Mouse (Mus musculus) neural tube, embryonic 12.5 days (tissue): ENCODE measurements around the gene Ttbk1. TPM values are rescaled to one million over a fixed set of nuclear protein-coding genes. Genes with fewer than 3 reads are reported as not detected.

Experiments
- ATAC-seq: fragments of 200-750 bp; cut with Nextera tagmentation; 2 replicates; pipeline ENCODE4 v1.8.0; 2017; ENCODE audit warnings: low read depth, mild to moderate bottlenecking, moderate TSS enrichment, moderate library complexity; ENCODE audit not compliant: low FRiP score
- H3K27ac ChIP-seq: fragments of 300-500 bp; sonication (generic); 2 replicates; pipeline ENCODE4 v1.5.1; 2016
- H3K27me3 ChIP-seq: fragments of 300-500 bp; sonication (generic); replicated peaks from 2 replicates; pipeline ENCODE4 v1.6.1; 2016; ENCODE audit warnings: mild to moderate bottlenecking
- H3K36me3 ChIP-seq: fragments of 300-500 bp; sonication (generic); 2 replicates; pipeline ENCODE4 v1.6.1; 2016; ENCODE audit warnings: mild to moderate bottlenecking
- H3K4me1 ChIP-seq: fragments of 300-500 bp; sonication (generic); 2 replicates; pipeline ENCODE4 v1.6.1; 2016
- H3K4me2 ChIP-seq: fragments of 300-500 bp; sonication (generic); replicated peaks from 2 replicates; pipeline ENCODE4 v1.6.1; 2016; ENCODE audit warnings: mild to moderate bottlenecking
- H3K4me3 ChIP-seq: fragments of 300-500 bp; sonication (generic); 2 replicates; pipeline ENCODE4 v1.5.1; 2016
- H3K9ac ChIP-seq: fragments of 300-500 bp; sonication (generic); 2 replicates; pipeline ENCODE4 v1.6.1; 2016; ENCODE audit warnings: mild to moderate bottlenecking
- H3K9me3 ChIP-seq: fragments of 300-500 bp; sonication (generic); 2 replicates; pipeline ENCODE4 v1.6.1; 2016; ENCODE audit warnings: mild to moderate bottlenecking
- WGBS: fragments of 180-500 bp; shearing (Covaris S2); methylation state at CpG from one replicate; pipeline ENCODE4 v1.1.7; 2016; 5-methylcytosine and 5-hydroxymethylcytosine counted together
- polyA plus RNA-seq: library from polyadenylated mRNA; unstranded; fragments of >200 nt; fragmentation: Nextera tagmentation; extraction: Ambion mirVana; gene quantifications from 2 replicates; pipeline ENCODE4 v1.2.1, GENCODE M21; 2016

Ttbk1 gene
- polyA plus RNA-seq, 1 experiment from 2014 or later = 6.2 TPM

DNA sequence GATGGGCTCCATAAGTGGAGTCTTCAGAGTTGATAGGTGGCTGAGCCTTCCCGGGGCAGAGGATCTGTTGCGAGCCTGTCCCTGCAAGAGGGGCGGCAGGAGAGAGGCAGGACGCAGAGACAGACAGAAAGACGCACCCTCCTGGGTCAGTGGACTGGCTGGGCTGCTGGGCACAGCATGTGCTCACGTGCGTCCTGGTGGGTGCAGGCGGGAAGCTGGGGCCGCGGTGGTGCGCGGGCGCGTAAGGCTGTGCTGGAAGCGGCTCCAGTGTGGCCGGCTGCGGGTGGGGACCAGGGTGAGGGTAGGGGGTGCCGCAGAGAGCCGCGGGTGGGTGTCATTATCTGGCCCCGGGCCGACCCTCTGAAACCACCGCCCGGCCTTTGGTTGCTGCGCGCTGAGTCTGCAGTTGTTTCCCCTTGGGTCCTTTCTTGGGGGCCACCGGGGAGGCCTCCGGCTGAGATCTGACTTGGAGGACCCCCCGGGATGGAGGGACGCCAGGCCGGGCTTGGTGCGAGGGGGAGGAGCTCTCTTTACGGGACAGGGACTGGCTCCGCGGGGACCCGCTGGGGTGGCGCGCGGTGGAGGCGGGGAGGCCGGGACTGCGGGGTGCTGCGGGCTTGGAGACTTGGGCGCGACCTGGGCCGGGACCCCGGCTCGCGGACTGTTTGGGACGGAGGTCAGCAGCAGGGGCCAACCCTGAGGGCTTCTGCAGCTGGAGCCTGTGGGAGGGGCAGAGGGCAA is 42.5 kb downstream of the Ttbk1 start:
- Histone ChIP-seq H3K9ac (no peak overlapping the region), H3K36me3 (peaks cover 4% of the 10 kb centered on the region; the same call in 1 of the 2 replicates), H3K4me2 (peak overlapping the region; percentile 45), H3K4me1 (peaks cover 23% of the 10 kb centered on the region), H3K27ac (no peak overlapping the region), H3K4me3 (peak overlapping the region; percentile 24), H3K9me3 (no peaks in the 10 kb centered on the region), H3K27me3 (peaks cover 63% of the 10 kb centered on the region)
- no peak for ATAC-seq
- WGBS = 1% methylated on average over 50 of the region's 50 CpGs

DNA sequence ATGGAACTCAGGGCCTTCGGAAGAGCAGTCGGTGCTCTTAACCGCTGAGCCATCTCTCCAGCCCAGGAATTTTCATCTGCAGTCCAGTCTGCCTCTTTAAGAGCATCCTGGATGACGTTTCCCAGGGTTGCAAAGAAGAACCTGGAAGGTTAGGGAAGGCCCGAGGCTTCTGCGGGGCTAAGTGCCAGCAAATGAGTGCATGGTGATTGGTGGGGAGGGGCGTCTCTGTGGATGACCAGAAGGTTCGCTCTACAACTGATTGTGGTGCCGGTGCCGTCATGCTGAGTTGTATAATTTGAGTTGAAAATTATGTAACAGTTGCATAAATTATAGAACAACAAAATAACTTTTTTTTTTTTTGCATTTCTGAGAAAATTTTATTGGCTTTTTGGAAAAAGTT is 48.3 kb downstream of the Ttbk1 start:
- no peak overlapping the region for H3K4me3 ChIP-seq
- ATAC-seq = no peak
- no peak overlapping the region for H3K9ac ChIP-seq
- H3K4me2 ChIP-seq = no peak overlapping the region
- H3K4me1 ChIP-seq = peaks cover 11% of the 10 kb centered on the region
- H3K27me3 ChIP-seq = peaks cover 36% of the 10 kb centered on the region
- H3K36me3 ChIP-seq = no peaks in the 10 kb centered on the region
- 91% methylated on average over 10 of the region's 10 CpGs for WGBS
- no peaks in the 10 kb centered on the region for H3K9me3 ChIP-seq
- no peak overlapping the region for H3K27ac ChIP-seq

DNA sequence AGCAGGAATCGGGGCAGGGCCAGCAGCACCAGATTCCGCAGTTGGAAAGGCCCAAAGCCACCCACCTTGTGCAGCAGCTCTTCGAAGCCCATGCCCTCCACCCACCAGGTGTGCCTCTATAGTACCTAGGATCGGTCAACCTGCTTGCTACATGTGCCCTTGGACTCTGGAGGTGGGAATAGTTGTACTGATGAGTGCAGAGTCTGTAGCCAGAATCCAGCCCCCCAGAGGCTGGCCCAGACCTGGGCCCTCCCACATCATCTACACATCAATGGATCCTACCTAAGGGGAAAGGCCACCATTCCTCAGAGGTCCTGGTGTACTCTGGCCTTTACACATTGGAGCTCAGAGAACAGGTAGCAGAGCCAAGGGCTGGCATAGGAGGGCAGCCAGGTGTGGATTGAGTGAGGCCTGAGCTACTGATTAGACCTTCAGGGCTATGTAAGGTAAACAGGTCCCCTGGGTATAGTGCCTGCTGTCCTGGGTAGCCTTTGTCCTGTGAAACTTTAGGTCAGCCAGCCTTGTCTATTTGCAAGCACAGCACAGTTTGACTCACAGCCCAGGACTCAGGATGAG is 49.1 kb downstream of the Ttbk1 start, which contains the start of gene Slc22a7:
Slc22a7 (minus strand) TSS at position 160 of the 576 bp plus-strand sequence.
- Histone ChIP-seq H3K36me3 (no peaks in the 10 kb centered on the region), H3K9ac (no peak within 1 kb of the TSS), H3K4me2 (no peak within 1 kb of the TSS), H3K9me3 (no peaks in the 10 kb centered on the region), H3K27ac (no peak within 1 kb of the TSS), H3K4me1 (peaks cover 19% of the 10 kb centered on the region), H3K27me3 (peaks cover 28% of the 10 kb centered on the region), H3K4me3 (no peak within 1 kb of the TSS)
- no peak for ATAC-seq
- WGBS = 88% methylated on average over 4 of the region's 4 CpGs

DNA sequence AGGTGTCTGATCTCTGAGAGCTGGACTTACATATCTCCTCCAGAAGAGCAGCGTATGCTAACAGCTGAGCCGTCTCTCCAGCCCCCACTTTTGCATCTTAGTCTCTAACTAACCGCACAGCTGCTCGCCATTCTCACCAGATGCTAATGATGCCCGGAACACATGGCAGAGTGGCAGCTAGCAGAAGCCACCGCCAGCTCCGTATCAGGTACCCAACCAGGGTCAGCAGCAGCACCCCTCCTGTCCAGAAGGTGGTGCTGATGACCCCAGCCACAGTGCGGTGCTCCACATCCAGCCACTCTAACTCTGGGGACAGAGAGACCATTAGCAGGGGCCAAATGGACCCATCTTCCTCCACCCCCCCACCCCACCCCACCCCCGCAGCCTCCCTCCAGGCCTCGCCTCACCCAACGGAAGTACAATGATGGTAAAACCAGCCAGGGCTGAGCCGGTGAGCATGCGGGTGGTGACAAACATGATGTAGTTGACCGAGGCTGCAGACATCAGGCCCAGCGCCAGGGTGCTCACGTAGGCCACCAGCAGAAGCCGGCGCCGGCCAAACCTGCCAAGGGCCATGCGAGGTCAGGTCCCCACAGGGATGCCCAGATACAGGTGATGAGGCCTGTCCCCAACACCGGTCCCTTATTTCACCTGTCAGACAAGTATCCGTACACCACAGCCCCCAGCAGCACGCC is 50.7 kb downstream of the Ttbk1 start:
- Histone ChIP-seq H3K4me2 (peak overlapping the region; percentile 31), H3K36me3 (no peaks in the 10 kb centered on the region), H3K9me3 (no peaks in the 10 kb centered on the region), H3K9ac (0 out of 2 replicates have a peak overlapping the region, but pooled peaks have one; percentile 26), H3K4me3 (no peak overlapping the region), H3K4me1 (peaks cover 9% of the 10 kb centered on the region; the same call in 1 of the 2 replicates), H3K27me3 (peaks cover 12% of the 10 kb centered on the region), H3K27ac (no peak overlapping the region)
- WGBS = 28% methylated on average over 23 of the region's 23 CpGs
- ATAC-seq = peak; percentile 44; the same call in 1 of the 2 replicates

DNA sequence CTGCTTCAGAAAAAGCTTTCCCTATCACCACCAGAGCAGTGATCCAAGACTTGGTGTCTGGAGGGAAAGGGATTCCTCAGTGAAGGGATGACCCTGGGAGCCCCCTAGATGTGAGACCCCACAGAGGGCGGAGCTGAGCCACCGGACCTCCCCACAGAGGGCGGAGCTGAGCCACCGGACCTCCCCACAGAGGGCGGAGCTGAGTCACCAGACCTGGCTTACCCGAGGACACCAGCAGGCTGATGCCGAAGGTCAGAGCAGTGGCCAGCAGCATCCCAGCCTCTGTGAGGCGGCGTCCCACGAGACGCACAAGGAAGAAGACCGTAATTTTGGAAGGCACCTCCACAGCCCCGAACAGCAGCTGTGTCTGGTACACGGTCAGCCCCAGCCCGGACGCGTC is 53.8 kb downstream of the Ttbk1 start:
- no peak overlapping the region for H3K27ac ChIP-seq
- WGBS = 4% methylated on average over 17 of the region's 17 CpGs
- H3K4me2 ChIP-seq = peak overlapping the region; percentile 53
- peaks cover 8% of the 10 kb centered on the region; the same call in 1 of the 2 replicates for H3K27me3 ChIP-seq
- 0 out of 2 replicates have a peak overlapping the region, but pooled peaks have one; percentile 11 for H3K4me3 ChIP-seq
- peaks cover 15% of the 10 kb centered on the region for H3K4me1 ChIP-seq
- peak; percentile 49; the same call in 1 of the 2 replicates for ATAC-seq
- H3K9me3 ChIP-seq = no peaks in the 10 kb centered on the region
- H3K36me3 ChIP-seq = no peaks in the 10 kb centered on the region
- H3K9ac ChIP-seq = no peak overlapping the region

DNA sequence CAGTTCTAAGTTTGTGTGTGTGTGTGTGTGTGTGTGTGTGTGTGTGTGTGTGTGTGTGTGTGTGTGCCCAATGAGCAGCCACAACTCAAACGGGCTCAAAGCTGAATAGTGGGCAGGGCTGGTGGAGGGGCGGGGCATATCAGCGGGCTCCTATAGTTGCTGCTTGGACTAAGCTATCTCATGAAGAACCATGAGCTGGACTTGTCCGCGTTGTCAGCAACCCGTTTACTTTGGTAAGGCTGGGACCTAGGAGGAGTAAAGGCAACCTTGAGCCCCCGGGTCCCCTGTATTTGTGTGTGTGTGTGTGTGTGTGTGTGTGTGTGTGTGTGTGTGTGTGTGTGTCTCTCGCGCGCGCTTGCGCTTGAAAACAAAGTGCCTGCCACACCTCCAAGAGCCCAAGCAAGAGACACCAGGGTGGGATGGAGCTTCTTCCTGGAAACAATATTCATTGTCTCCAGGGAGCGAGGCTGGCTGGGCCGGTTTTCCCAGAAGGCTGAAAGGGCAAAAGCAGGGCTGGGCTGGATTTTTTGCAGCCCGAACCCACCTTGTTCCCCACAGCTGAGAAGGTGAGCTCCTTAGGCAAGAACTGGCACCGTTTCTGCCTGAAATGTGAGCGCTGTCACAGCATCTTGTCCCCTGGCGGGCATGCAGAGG is 58.6 kb downstream of the Ttbk1 start, which contains the start of gene Crip3:
Crip3 (plus strand) TSS at position 166 of the 654 bp plus-strand sequence.
- peak within 1 kb of the TSS; percentile 47 for H3K4me2 ChIP-seq
- H3K36me3 ChIP-seq = no peaks in the 10 kb centered on the region
- H3K4me1 ChIP-seq = peaks cover 13% of the 10 kb centered on the region
- no peaks in the 10 kb centered on the region; the same call in 1 of the 2 replicates for H3K27me3 ChIP-seq
- no peak within 1 kb of the TSS for H3K4me3 ChIP-seq
- H3K27ac ChIP-seq = no peak within 1 kb of the TSS
- WGBS = 11% methylated on average over 18 of the region's 18 CpGs
- H3K9me3 ChIP-seq = no peaks in the 10 kb centered on the region
- no peak within 1 kb of the TSS for H3K9ac ChIP-seq
- ATAC-seq = no peak

DNA sequence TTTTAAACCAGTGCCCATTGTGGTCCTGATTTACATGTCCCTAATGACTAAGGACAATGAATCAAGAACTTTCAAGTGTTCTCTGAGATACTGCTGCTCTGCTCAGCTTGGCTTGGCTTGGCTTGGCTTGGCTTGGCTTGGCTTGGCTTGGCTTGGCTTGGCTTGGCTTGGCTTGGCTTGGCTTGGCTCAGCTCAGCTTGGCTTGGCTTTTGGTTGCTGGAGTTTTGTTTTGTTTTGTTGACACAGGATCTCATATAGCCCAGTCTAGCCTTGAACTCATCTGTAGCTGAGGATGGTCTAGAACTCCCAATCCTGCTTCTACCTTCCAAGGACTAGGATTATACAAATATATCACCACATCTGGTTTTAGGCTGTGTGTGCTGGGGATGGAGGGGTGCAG is 61.0 kb downstream of the Ttbk1 start:
- ATAC-seq = no peak
- no peak overlapping the region for H3K4me3 ChIP-seq
- H3K36me3 ChIP-seq = no peaks in the 10 kb centered on the region
- H3K27me3 ChIP-seq = no peaks in the 10 kb centered on the region; the same call in 1 of the 2 replicates
- peaks cover 8% of the 10 kb centered on the region for H3K4me1 ChIP-seq
- H3K4me2 ChIP-seq = no peak overlapping the region
- H3K27ac ChIP-seq = no peak overlapping the region
- H3K9ac ChIP-seq = no peak overlapping the region
- no peaks in the 10 kb centered on the region for H3K9me3 ChIP-seq

DNA sequence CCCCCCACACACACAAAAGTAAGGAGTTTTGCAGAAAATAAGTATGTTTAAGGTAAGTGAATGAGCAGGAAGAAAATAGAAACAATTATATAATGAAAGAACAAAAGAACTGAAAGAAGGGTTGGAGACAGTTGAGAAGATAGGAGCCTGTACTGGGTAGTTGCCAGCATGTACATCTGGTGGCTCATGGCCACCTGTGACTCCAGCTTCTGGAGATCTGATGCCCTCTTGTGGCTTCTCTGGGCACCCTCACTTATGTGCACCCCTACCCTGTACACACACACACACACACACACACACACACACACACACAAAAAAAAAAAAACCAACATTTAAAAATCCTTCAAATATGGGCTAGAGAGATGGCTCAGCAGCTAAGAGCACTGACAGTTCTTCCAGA is 67.8 kb downstream of the Ttbk1 start:
- ATAC-seq = no peak
- H3K4me1 ChIP-seq = no peaks in the 10 kb centered on the region
- H3K4me3 ChIP-seq = no peak overlapping the region
- no peaks in the 10 kb centered on the region for H3K27me3 ChIP-seq
- no peak overlapping the region for H3K27ac ChIP-seq
- no peak overlapping the region for H3K9ac ChIP-seq
- H3K9me3 ChIP-seq = no peaks in the 10 kb centered on the region
- peaks cover 4% of the 10 kb centered on the region; the same call in 1 of the 2 replicates for H3K36me3 ChIP-seq
- no peak overlapping the region for H3K4me2 ChIP-seq

DNA sequence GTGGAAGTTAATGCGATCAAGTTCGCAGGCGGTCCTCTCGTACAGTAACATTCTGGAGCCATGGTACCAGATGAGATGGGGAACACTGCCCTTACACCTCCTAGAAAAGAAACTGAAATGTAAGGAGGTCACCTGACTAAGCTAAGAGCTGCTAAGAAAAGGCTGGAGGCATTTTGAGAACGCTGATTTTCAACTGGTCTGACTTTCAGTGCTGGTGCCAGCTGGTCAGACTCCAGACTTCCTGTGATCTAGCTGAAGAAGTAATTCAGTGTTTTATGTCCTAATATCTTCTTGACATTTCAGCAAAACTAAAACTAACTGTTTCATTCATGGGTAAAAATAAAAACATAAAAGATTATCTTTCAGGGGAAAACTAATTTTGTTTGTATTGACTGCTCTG is 68.8 kb downstream of the Ttbk1 start:
- H3K27me3 ChIP-seq = no peaks in the 10 kb centered on the region
- H3K36me3 ChIP-seq = peaks cover 8% of the 10 kb centered on the region
- no peak for ATAC-seq
- no peaks in the 10 kb centered on the region for H3K9me3 ChIP-seq
- WGBS = 75% methylated on average over 5 of the region's 5 CpGs
- H3K4me2 ChIP-seq = no peak overlapping the region
- H3K4me1 ChIP-seq = no peaks in the 10 kb centered on the region
- no peak overlapping the region for H3K27ac ChIP-seq
- H3K9ac ChIP-seq = no peak overlapping the region
- H3K4me3 ChIP-seq = no peak overlapping the region

DNA sequence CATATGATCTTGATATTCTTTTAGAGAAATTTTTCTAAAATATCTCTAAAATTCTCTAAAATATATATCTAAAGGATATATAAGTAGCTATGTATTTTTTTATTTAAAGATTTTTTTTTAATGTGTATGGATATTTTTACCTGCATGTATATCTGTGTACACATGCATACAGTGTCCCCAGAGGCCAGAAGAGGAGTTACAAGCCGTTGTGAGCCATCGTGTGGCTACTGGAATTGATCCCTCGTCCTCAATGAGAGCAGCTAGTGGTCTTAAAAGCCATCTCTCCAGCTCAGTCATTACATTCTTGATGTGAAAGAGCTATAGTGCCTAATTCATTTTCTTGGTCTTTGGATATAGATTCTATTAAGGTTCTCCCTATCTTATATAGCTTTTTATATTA is 79.0 kb downstream of the Ttbk1 start:
- peaks cover 63% of the 10 kb centered on the region for H3K36me3 ChIP-seq

DNA sequence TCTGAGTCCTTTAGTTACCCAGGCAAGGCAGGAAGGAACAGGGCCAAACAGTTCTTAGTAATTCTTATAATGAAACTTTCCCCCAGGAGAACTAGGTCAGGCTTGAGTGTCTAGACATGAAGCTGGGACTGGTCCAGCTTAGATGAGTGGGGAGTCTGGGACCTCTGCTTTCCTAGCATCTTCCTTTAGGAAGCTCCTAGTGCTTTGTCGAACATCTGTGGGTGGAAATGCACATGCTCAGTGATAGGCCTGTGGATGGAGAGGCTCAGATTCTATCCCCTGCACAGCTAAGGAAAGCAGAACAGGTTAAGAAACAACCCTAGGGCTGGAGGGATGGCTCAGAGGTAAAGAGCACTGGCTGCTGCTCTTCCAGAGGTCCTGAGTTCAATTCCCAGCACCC is 92.8 kb downstream of the Ttbk1 start:
- Histone ChIP-seq H3K27me3 (no peaks in the 10 kb centered on the region), H3K36me3 (peaks cover 37% of the 10 kb centered on the region)
- WGBS = 82% methylated on average over 1 of the region's 1 CpGs

More for the DNA sequence above, 79.0 kb downstream of the Ttbk1 start:
- 40% methylated on average over 3 of the region's 3 CpGs for WGBS
- no peak overlapping the region for H3K27ac ChIP-seq
- H3K4me1 ChIP-seq = no peaks in the 10 kb centered on the region
- H3K4me3 ChIP-seq = no peak overlapping the region
- no peak overlapping the region for H3K4me2 ChIP-seq
- no peaks in the 10 kb centered on the region for H3K27me3 ChIP-seq
- ATAC-seq = no peak
- no peaks in the 10 kb centered on the region for H3K9me3 ChIP-seq
- no peak overlapping the region for H3K9ac ChIP-seq

DNA sequence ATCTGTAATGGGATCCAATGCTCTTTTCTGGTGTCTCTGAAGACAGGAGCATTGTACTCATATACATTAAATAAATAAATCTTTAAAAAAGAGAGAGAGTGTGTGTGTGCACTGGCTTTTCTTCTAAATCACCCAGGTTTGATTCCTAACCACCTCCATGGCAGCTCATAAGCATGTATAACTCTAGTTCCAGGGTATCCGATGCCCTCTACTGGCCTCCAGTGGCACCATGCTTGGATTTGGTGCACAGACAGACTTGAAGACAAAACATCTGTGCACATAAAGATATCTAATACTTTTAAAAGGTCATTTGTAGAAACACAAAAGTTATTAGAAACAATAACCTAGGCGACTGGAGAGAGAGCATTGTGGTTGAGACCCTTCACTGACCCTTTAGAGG is 94.5 kb downstream of the Ttbk1 start:
- no peak overlapping the region for H3K9ac ChIP-seq
- no peak overlapping the region for H3K27ac ChIP-seq
- no peaks in the 10 kb centered on the region for H3K4me1 ChIP-seq
- no peak for ATAC-seq
- no peak overlapping the region for H3K4me2 ChIP-seq
- no peak overlapping the region for H3K4me3 ChIP-seq
- no peaks in the 10 kb centered on the region for H3K27me3 ChIP-seq
- WGBS = 58% methylated on average over 2 of the region's 2 CpGs
- peaks cover 35% of the 10 kb centered on the region for H3K36me3 ChIP-seq
- H3K9me3 ChIP-seq = no peaks in the 10 kb centered on the region

More for the DNA sequence above, 92.8 kb downstream of the Ttbk1 start:
- Histone ChIP-seq H3K4me1 (no peaks in the 10 kb centered on the region), H3K4me3 (no peak overlapping the region), H3K27ac (no peak overlapping the region), H3K9ac (no peak overlapping the region), H3K9me3 (no peaks in the 10 kb centered on the region), H3K4me2 (no peak overlapping the region)
- ATAC-seq = no peak
